Mouse (Mus musculus) stomach, postnatal 0 days (tissue): ENCODE results near the gene Tprkb.

Experiments
- CTCF ChIP-seq: IDR thresholded peaks from 2 replicates; pipeline ENCODE4 v1.5.1; 2016; ENCODE audit warnings: antibody characterized with exemption, low read depth, mild to moderate bottlenecking, moderate library complexity
- EP300 ChIP-seq: optimal IDR thresholded peaks from 2 replicates; pipeline ENCODE3; 2016; ENCODE audit warnings: antibody characterized with exemption

DNA sequence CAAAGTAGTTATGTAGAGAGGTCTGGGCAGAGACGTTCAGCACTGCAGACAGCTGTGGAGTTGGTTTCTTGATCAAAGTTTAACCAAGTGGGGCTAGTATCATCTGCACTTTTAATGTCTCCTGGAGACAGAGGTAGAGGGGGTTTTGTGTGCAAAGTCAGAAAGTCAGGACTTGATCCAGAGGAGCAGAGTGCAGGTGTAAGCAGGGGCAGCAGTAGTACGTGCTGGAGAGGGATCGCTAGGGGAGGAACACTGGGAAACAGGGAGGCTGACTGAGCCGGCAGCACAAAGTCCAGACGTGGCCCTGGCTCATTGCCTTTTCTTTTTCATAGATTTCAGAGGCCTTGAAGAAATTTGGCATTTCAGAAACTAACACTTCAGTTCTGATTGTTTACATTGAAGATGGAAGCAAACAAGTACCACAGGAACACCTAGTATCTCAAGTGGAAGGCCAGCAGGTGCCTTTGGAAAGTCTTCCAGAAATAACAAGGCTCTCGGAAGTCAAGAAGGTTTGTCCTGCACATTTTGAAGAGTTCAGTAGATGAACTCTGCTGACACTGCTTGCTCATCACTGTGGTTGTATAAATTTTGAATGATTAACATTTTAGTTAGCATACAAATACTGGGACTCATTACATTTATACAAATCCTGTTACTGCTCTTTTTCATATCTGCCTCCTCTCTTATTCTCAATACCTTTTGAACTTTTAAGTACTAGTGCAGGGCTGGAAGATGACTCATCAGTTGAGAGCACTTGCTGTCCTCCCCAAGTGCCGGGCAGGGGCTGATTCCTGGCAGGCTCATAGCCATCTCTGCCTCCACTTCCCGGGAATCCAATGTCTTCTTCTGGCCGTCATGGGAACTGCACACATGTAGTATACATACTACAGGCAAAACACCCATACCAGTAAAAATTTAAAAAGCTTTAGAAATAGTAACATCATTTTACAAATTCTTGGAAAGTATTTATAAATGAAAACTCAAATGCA, 16.1 kb downstream of the Tprkb start:
- TF ChIP-seq CTCF (no peak), EP300 (no peak)
